Mouse (Mus musculus) C2C12 (cell line): ENCODE results near the gene Phkg2.

Source experiments
- CEBPB ChIP-seq: IDR thresholded peaks from one replicate; pipeline ENCODE4 v1.6.1; 2011; ENCODE audit warnings: low read depth, mild to moderate bottlenecking, control low read depth, moderate library complexity
- CTCF ChIP-seq: IDR thresholded peaks from one replicate; pipeline ENCODE4 v1.5.1; 2011; ENCODE audit not compliant: control insufficient read depth, insufficient read depth, insufficient read length
- MAX ChIP-seq: IDR thresholded peaks from one replicate; pipeline ENCODE4 v1.6.1; 2011; ENCODE audit warnings: mild to moderate bottlenecking, control low read depth
- MYOD1 ChIP-seq: IDR thresholded peaks from one replicate; pipeline ENCODE4 v1.6.1; 2011; ENCODE audit warnings: low read depth; ENCODE audit not compliant: control insufficient read depth, insufficient read length
- MYOG ChIP-seq: IDR thresholded peaks from one replicate; pipeline ENCODE4 v1.6.1; 2011; ENCODE audit not compliant: control insufficient read depth, insufficient read length; ENCODE audit errors: extremely low read depth
- USF1 ChIP-seq: IDR thresholded peaks from one replicate; pipeline ENCODE4 v1.6.1; 2011; ENCODE audit warnings: low read depth, mild to moderate bottlenecking, control low read depth, moderate library complexity

GRCm38 (mm10) chr7:127572895-127573471 lies at the start of gene Phkg2:
- no peak for TF ChIP-seq CEBPB
- no peak for TF ChIP-seq CTCF
- TF ChIP-seq MAX: peak; percentile 34
- no peak for TF ChIP-seq MYOG
- no peak for TF ChIP-seq USF1
- no peak for TF ChIP-seq MYOD1
